Mouse (Mus musculus) liver, adult (tissue): Measurements from ENCODE around the gene Psma7.

Experiments
- GATA4 ChIP-seq: IDR thresholded peaks from 2 replicates; pipeline ENCODE4 v1.6.1; 2014; ENCODE audit warnings: mild to moderate bottlenecking, low read length; ENCODE audit not compliant: insufficient replicate concordance

The Psma7 gene

DNA sequence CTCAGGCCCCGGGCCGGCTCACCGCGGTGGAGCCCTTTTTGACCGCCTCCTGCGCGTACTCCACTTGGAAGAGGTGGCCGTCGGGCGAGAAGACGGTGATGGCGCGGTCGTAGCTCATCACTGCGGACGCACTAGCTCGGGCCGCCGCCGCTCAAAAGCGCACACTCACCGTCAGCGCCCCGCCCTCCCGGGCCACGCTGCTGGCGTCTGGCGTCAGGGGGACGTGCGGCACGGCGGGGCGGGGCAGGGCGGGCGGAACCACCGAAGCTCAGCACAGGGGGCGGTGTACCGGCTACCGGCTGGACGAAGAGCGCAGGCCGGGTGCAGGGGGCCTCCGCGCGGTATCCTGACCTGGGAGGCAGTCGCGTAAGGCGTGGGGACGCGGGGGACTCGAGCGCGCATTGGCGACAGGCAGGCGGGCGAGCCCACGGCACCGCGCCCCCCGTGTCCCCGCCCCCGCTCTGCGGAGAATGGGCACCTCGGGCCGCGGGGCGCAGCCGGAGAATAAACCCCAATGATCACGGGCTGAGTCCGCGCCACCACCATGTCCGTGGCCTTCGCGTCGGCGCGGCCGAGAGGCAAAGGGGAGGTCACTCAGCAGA lies at the start of gene Psma7, which contains the start of gene Ss18l1:
Psma7 (minus strand) TSS at position 178 of the 602 bp plus-strand sequence.
Ss18l1 (plus strand) TSS at position 254 of the 602 bp plus-strand sequence.
- TF ChIP-seq GATA4 = no peak

DNA sequence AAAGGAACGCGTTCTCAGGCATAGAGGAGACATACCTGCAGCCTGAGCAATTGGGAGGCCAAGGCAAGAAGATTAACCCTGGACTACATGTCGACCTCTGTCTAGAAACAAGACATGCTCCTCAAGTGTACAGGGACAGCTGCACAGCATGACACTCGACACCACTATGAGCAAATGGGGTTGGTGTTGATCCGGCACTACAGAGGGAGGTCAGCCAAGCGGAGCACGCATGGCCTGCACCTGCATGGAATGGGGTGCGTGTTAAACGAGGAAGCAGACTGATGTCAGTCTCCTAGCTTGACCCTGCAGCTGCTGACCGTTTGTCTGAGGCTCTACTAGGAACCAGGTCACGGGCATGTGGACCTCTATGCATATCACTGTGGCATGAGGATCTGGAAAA lies 48.1 kb upstream of the Psma7 start:
- no peak for TF ChIP-seq GATA4

DNA sequence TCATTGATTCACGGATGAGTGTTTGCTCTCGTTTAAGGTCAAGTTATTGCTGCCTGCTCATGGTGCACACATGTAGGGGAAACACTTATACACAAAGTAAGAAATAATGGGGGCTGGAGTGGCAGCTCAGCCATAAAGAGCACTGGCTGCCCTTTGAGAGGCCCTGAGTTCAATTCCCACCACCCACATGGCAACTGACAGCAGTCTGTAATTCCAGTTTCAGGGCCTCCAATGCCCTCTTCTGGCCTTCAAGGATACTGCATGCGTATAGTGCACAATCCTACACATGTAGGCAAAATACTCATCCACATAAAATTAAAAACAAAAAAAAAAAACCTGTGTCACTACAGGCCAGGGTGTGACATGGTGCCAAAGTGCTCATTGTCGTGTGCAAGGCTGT lies 45.2 kb upstream of the Psma7 start:
- no peak for TF ChIP-seq GATA4

DNA sequence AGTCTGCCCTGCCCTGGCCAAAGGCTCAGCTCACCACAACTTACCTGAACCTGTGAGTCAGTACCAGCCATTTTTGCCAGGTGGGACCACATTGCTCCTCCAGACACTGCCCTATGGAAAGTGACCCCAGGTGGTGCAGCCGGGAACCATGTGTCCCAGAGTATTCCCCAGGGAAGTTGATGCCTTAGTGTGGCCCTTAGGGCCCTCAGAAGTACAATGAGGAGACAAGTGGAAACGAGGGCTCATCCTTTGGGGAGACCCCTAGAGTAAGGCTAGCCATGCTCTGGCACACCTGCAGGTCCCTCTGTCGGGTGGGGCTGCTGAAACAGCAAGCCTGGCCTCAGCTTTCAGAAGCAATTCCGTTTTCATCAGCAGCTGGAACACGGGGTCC lies 44.4 kb upstream of the Psma7 start:
- no peak for TF ChIP-seq GATA4

DNA sequence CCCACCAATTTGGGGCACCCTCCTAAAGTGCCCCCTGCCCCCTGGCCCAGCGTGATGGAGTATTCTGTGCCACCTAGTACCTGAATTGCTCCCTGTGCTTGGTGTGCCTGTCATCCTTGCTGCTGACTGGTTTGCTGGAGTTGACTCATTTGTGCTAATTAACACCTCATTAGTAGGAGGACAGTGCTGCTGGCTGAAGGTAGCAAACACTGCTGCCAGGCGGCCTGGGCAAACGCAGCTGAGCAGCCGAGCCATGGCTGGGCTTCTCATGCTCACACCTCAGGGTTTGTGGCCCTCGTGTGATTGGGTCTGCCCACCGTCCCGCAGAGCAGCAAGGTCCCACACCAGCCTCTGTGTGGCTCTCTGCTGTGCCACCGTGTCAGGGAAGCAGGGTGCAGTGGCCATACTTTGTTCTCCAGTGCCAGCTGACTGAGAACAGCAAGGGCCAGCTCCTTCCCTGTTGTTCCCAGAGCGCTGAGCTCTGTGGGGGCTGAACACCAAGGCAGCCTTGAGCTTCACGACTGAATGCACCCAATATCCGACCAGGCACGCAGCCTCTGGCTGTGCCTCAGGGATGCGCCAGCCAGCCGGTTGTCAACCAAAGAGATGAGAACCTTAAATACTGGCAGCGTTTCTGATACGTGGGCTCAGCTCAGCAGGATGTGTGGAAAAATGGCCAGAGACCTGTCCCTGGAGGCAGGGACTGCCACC lies 43.8 kb upstream of the Psma7 start:
- no peak for TF ChIP-seq GATA4

DNA sequence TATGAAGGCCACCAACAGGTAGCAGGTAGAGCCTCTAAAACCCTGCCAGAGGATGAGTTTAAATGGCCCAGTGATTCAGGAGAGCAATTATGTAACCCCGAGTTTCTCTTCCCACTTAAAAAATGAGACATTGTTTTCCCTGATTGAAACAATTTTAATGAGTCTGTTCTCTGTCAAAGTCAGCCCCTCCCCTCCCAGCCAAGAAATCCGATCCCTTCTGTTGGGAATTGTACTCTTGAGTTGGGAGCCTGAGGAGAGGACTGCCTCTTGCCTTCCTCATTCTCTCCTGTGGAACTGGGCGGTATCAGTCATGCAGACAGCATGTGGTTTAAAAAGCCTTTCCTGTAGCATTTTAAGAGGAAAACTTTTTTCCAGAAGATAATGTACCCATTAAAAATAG lies 42.3 kb upstream of the Psma7 start:
- TF ChIP-seq GATA4 = no peak

DNA sequence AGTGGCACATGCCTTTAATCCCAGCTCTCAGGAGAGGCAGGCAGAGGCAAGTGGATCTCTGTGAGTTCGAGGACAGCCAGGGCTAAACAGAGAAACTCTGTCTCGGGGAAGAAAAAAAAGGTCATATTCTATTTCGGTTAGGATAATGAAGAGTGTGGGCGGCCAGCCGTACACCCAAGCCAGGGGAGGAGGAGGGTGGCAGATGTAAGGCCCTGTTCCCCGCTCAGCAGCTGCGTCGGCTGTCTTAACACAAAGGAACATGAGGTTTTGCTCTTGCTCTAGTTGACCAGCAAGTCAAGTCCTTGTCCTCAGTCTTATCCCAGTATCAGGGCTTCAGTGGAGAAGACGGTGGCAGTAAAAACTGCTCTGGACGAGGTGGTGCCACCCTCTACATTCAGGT lies 40.8 kb upstream of the Psma7 start:
- TF ChIP-seq GATA4 = no peak

DNA sequence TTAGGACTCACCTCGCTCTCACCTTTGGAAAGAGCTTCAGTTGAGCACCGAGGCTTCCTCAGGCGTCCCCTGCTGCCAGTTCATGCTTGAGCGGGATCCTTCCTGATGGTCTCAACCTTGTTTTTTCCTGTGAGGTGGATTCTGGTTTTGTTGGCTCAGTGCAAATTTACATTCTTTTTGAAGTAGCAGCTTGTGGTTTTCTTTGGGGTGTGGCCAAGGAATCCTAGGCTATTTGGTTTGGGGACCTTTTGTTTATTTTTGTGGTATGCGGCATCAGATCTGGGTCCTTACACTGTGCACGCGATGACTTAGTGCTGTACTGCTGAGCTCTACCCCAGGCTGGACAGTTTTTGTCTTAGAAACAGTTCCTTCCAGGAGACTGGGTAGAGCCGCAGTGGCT lies 38.4 kb upstream of the Psma7 start:
- TF ChIP-seq GATA4 = no peak

DNA sequence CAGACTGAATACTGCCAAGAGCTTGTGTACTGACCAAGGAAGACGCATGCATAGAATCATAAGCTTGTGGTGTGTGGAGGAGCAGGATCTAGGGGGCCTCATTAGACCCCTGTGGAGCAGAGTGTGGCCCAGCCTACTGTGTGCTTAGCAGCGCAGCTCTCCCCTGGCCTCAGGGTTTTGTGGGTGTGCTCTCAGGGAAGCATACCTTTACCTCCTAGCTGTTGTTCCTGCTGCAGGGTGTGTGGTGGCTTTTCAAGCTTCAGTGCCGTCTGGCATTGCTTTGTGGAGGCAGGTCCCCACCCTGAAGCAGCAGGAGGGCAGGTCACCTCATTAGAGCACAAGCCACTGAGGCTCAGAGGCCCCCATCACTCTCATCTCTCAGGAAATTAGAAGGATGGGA lies 35.4 kb upstream of the Psma7 start:
- TF ChIP-seq GATA4 = no peak

DNA sequence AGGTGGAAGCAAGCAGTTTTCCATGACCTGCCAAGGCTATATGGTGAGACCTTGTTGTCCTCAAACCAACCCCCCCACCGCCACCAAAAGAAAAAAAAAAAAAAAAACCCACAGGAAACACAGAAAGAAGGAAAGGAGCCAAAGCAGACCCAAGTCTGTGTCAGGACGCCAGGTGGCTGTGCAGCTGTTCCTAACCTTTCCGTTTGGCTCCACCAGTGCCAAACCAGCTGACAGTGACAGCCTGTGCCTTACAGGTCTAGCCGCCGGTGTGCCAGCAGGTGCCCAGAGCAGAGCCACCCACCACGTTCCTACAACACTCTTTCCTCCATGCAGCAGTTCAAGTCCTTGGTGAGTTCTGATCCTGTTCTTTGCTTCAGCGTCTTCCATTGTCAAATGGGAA lies 30.7 kb upstream of the Psma7 start:
- no peak for TF ChIP-seq GATA4

DNA sequence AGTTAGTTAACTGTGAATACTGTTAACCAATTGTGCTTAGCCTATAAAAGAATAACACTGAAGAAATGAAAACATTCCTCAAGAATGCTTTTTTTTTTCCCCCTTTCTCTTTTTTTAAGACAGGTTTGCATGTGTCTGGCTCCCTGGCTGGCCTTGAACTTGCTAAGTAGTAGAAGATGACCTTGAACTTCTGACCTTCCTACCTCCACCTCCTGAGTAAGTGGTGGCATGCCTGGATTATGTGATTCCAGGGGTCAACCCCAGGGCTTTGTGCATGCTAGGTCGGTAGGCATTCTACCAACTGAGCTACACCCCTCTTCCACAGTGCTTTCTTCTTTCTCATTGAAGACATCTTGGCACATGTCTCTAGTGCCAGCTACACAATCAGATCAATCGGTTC lies 29.4 kb upstream of the Psma7 start:
- no peak for TF ChIP-seq GATA4

DNA sequence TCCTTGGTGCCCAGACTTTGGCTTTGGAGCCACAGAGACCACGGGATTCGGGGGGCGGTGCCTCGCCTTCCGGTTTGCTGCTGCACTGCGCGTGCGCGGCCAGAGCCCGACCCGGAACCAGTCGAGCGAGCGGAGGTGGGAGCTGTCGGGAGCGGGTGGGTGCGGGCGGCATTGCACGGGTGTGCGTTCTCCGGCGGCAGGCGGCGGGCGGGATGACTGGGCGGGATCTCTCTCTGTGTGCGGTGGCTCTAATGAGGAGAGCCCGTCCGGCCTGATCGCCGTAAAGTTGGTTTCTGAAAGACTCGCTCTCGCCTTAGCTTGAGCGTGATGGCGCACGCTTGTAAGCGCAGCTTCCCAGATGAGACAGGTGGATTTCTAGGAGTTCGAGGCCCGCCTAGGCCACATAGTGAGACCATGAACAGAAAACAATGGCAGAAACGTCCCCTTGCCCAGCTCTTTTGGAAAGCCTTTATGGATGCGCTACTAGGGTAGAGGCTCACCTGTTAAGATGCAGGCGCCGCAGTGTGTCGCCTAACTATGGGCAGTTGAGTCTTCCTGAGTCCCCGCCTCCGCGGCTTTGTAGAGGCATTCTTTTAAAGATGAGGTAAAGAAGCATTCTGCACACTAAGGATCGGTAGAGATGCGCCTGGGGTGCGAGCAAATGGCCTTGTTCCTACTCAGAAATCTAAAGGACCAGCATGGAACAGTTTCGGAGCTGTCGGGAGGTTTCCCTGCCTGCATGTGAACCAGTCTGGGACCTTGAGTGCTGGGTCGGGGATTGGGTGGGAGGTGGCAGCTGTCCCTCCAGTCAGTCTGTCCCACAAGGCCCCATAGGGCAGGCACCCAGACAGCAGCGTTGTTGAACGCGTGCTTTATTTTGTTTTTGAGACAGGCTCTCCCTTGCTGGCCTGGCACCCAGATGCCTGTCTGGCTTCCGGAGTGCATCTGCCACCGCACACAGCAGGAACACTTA lies 28.5 kb upstream of the Psma7 start, which contains the start of gene Mtg2:
Mtg2 (plus strand) TSS at position 108 of the 973 bp plus-strand sequence.
- TF ChIP-seq GATA4 = no peak

DNA sequence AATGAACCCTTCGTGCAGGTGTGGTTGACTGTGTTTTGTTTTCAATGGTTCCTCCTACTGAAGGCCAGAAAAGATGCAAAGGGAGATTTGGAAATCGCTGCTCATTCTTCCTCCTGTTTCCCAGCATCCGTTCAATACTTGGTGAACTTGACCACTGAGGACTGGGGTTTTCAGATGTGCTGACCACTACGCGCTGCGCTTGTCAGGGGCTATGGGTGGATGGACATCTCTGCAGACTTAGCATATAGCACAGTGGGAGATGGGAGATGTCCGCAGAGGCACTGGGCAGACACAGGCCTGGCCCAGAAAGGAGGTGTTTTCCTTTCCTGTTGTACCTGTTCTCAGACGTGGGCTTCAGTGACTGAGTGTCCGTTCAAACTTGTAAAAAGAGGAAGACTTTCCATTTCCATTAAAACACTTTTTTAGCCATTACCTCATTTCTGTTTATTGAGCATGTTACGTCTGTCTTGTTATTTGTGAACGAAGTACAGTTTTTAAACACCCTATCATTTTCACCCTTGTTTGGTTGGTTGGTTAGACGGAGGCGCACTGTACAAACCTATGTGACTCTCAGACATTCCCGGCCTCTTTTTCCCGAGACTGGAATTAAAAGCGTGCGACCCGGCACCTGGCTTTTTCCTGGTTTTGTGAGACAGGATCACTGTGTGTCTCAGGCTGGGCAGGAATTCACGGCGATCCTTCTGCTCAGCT lies 27.7 kb upstream of the Psma7 start:
- TF ChIP-seq GATA4 = no peak

DNA sequence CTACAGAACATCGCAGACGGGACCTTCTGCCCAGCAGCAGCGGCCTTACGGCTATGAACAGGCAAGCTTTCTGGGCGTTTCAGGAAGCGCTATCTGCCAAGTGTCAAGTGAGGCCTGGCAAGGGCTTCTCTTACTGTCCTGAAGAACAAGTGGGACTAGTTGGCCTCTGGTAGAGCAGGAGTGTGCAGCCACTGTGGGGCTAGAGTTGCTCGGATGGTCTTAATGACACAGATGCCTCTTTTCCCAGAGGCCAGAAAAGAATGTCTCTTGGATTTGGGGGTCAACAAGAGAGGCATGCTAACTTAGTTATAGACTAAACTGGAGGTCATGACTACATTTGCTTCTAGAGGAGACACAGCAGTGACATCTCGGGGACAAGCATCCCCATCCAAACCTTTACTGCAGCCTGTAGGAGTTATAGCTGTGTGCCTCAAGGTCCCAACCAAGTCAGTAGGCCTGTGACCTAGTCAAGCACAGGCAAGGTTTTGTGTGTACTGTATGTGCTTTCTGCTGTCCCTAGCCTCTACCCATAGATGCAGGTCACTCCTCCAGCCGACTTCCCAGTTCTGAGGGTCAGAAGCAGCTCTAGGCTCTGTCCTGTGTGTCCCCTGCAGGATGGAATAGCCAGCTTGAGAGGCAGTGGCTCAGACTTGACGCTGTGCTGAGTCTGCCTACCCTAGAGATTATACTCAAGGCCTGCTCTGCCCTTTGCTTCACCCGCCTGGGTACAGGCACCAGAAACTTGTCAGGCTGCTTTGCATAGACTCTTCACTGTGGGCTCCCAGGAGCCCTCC lies 21.3 kb upstream of the Psma7 start:
- no peak for TF ChIP-seq GATA4

DNA sequence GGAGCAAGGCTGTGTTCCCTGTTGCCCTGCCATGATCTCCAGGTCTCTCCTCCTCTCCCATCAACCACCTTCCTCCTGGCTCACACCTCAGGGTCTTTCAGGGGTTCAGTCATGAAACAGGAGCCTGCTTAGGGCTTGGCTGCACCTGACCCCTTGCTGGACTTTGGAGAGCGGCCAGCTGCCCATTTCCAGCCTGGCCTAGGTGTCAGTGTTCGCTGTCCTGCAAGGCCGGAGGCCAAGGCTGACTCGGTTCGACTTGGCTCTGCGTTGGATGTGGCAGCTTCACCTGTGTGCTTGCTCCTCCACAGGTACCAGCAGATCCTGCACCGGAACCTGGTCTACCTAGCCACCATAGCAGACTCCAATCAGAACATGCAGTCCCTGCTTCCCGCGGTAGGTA lies 10.8 kb upstream of the Psma7 start:
- TF ChIP-seq GATA4 = no peak
